Mouse (Mus musculus) mouse embryonic stem cell (cell line): ENCODE data around the gene Dach1.

Experiments used
- in situ Hi-C, 2 experiments: fragments of 300-500 bp; cut with MboI; formaldehyde crosslinking; loops; 1 replicate in 1 of 2; 3 replicates in 1 of 2; pipeline ENCODE4 v1.14.3; 2019 to 2020; ENCODE audit warnings: low sequenced_read_pairs in 2 of 2, low pct_unique_long_range_greater_than_20kb in 1 of 2, mixed read lengths in 1 of 2; ENCODE audit not compliant: unreplicated experiment in 1 of 2

Dach1 gene

GRCm38 (mm10) chr14:97944643-97945268 is 224.8 kb downstream of the Dach1 start:
- in situ Hi-C loops = no loop called here

GRCm38 (mm10) chr14:97942361-97942760 is 227.2 kb downstream of the Dach1 start:
- in situ Hi-C loops = no loop called here

GRCm38 (mm10) chr14:97896622-97897021 is 272.9 kb downstream of the Dach1 start:
- in situ Hi-C loops = no loop called here

- in situ Hi-C loops = no loop called here
Observed at GRCm38 (mm10) chr14:97881976-97882375, 287.6 kb downstream of the Dach1 start.

GRCm38 (mm10) chr14:97871001-97871400 is 298.6 kb downstream of the Dach1 start:
- in situ Hi-C loops = no loop called here

GRCm38 (mm10) chr14:97858384-97858783 is 311.2 kb downstream of the Dach1 start:
- in situ Hi-C loops = no loop called here

- in situ Hi-C loops = no loop called here
Observed at GRCm38 (mm10) chr14:97857276-97857675, 312.3 kb downstream of the Dach1 start.

GRCm38 (mm10) chr14:97855345-97855744 is 314.2 kb downstream of the Dach1 start:
- in situ Hi-C loops = no loop called here

- in situ Hi-C loops = no loop called here
Observed at GRCm38 (mm10) chr14:97850486-97850885, 319.1 kb downstream of the Dach1 start.

GRCm38 (mm10) chr14:97847641-97848040 is 321.9 kb downstream of the Dach1 start:
- in situ Hi-C loops = no loop called here

GRCm38 (mm10) chr14:97839275-97839674 is 330.3 kb downstream of the Dach1 start:
- in situ Hi-C loops = no loop called here

GRCm38 (mm10) chr14:97829865-97830264 is 339.7 kb downstream of the Dach1 start:
- in situ Hi-C loops = no loop called here

GRCm38 (mm10) chr14:97814555-97815175 is 354.9 kb downstream of the Dach1 start:
- in situ Hi-C loops = no loop called here

- in situ Hi-C loops = no loop called here
Observed at GRCm38 (mm10) chr14:97813557-97813956, 356.0 kb downstream of the Dach1 start.

- in situ Hi-C loops = no loop called here
Observed at GRCm38 (mm10) chr14:97795385-97795952, 374.1 kb downstream of the Dach1 start.

GRCm38 (mm10) chr14:97774135-97774767 is 395.3 kb downstream of the Dach1 start:
- in situ Hi-C loops = no loop called here

GRCm38 (mm10) chr14:97754400-97754799 is 415.2 kb downstream of the Dach1 start:
- in situ Hi-C loops = no loop called here

- in situ Hi-C loops = no loop called here
Observed at GRCm38 (mm10) chr14:97753973-97754372, 415.6 kb downstream of the Dach1 start.

- in situ Hi-C loops = no loop called here
Observed at GRCm38 (mm10) chr14:97743252-97743651, 426.3 kb downstream of the Dach1 start.

GRCm38 (mm10) chr14:97742785-97743184 is 426.8 kb downstream of the Dach1 start:
- in situ Hi-C loops = no loop called here
